Mouse (Mus musculus): ENCODE data around the gene Lrrfip1. TPM values are rescaled to one million over a fixed set of nuclear protein-coding genes. Genes with fewer than 3 reads are reported as not detected.

Gene Lrrfip1
- polyA plus RNA-seq, 1 experiment from 2014 or later: 65.4 TPM

DNA sequence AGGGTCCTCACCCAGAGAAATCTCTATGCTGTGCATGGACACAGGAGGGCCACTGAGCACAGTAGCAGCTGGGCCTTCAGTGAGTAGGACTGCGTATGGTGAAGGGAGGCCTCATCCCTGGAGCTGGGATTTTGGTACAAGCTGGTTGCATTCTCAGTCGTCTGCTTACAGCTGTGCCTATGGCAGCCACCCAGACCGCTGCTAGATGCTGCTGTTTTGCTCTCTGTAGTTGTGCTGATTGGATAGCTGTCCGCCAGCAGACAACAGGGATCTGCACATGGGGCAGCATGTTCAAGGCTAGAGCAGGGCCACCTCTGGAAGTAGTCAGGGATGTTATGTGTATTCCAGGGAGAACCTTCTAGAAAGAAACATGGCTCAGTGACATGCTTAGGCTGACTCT is 33.0 kb downstream of the Lrrfip1 start:
- H3K9ac ChIP-seq: no peak overlapping the region
- H3K27ac ChIP-seq: no peak overlapping the region
- no peaks in the 10 kb centered on the region for H3K36me3 ChIP-seq
- no peak overlapping the region for H3K4me2 ChIP-seq
- no peak for ATAC-seq (ENCODE audit: insufficient read depth, low FRiP score, low read depth)
- 61% methylated on average over 4 of the region's 4 CpGs for WGBS
- no peaks in the 10 kb centered on the region for H3K9me3 ChIP-seq
- peaks cover 11% of the 10 kb centered on the region; the same call in 1 of the 2 replicates for H3K4me1 ChIP-seq
- H3K4me3 ChIP-seq (replicated peaks): no peak overlapping the region
- no peaks in the 10 kb centered on the region for H3K27me3 ChIP-seq (replicated peaks)

DNA sequence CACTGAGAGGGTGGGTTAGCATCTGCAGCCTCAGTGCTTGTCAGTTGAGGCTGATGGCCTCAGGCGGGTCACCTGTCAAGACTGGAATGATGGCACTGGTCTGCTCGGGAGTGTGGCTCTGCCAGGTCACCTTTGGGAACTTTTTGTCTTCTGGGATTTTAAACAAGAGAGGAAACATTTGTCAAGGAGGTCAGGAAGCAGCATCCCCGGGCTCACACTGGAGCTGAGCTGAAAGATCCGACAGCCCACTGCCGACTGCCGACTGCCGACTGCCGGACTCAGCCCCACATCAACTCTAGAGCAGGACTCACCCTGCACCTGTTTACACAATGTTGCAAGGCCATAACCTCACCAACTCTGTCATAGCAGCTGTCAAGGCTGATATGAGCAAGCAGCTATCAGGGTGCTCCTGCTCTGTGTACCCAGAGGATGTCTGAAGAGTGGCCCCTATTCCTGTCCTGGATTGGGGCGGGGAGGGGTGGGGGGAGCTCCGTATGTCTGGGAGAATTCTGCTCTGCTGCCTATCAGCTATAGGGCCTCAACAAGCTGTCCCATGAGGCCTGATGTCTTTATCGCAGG is 33.9 kb downstream of the Lrrfip1 start:
- no peak overlapping the region for H3K4me2 ChIP-seq
- no peaks in the 10 kb centered on the region for H3K27me3 ChIP-seq (replicated peaks)
- WGBS: 25% methylated on average over 11 of the region's 11 CpGs

DNA sequence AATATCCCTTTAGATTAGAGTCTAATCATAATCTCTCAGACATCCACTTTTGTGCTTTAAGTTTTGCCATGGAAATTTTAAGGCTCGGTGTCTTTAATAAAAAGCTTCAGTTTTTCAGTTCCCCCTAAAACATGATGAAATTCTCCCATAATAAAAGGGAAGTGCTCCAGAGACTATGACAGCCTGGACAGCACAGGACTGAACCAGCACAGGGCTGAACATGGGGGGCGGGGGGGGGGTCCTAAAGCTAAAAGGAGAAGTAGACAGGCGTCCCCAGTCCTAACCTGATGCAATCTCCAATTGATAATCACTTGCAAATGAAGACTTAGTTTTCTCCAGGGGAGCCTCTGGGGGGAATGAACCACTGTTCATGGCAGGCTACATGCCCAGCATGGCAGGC is 36.0 kb downstream of the Lrrfip1 start:
- H3K4me3 ChIP-seq (replicated peaks): no peak overlapping the region
- no peaks in the 10 kb centered on the region for H3K27me3 ChIP-seq (replicated peaks)
- H3K4me2 ChIP-seq: no peak overlapping the region
- H3K27ac ChIP-seq: no peak overlapping the region
- 78% methylated on average over 3 of the region's 3 CpGs for WGBS
- no peak overlapping the region for H3K9ac ChIP-seq
- H3K9me3 ChIP-seq: no peaks in the 10 kb centered on the region
- H3K36me3 ChIP-seq: no peaks in the 10 kb centered on the region
- peaks cover 11% of the 10 kb centered on the region for H3K4me1 ChIP-seq
- no peak for ATAC-seq (ENCODE audit: insufficient read depth, low FRiP score, low read depth)

More for the DNA sequence above, 33.9 kb downstream of the Lrrfip1 start:
- Histone ChIP-seq H3K4me1 (peaks cover 11% of the 10 kb centered on the region; the same call in 1 of the 2 replicates), H3K4me3 (replicated peaks) (no peak overlapping the region), H3K9me3 (no peaks in the 10 kb centered on the region), H3K27ac (no peak overlapping the region), H3K36me3 (no peaks in the 10 kb centered on the region), H3K9ac (no peak overlapping the region)
- ATAC-seq (ENCODE audit: insufficient read depth, low FRiP score, low read depth): peak; percentile 75; the same call in 1 of the 2 replicates

DNA sequence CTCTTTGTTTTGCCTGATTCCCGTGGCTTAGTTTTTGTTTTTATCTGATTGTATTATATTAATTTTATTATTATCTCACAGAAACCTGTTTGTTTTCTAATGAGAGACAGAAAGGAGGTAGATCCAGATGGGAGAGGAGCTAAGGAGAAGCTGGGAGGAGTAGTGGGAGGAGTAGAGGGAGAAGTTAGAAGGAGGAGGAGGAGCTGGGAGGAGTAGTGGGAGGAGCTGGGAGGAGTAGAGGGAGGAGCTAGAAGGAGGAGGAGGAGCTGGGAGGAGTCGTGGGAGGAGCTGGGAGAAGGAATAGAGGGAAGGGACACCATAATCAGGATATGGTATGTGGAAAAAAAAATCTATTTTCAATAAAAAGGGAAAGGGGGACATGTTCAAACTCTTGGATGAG is 36.7 kb downstream of the Lrrfip1 start:
- no peak for ATAC-seq (ENCODE audit: insufficient read depth, low FRiP score, low read depth)
- no peak overlapping the region for H3K4me2 ChIP-seq
- H3K9ac ChIP-seq: no peak overlapping the region
- no peak overlapping the region for H3K4me3 ChIP-seq (replicated peaks)
- WGBS: 57% methylated on average over 2 of the region's 2 CpGs
- no peaks in the 10 kb centered on the region for H3K36me3 ChIP-seq
- peaks cover 11% of the 10 kb centered on the region for H3K4me1 ChIP-seq
- no peaks in the 10 kb centered on the region for H3K9me3 ChIP-seq
- H3K27ac ChIP-seq: no peak overlapping the region
- H3K27me3 ChIP-seq (replicated peaks): no peaks in the 10 kb centered on the region

DNA sequence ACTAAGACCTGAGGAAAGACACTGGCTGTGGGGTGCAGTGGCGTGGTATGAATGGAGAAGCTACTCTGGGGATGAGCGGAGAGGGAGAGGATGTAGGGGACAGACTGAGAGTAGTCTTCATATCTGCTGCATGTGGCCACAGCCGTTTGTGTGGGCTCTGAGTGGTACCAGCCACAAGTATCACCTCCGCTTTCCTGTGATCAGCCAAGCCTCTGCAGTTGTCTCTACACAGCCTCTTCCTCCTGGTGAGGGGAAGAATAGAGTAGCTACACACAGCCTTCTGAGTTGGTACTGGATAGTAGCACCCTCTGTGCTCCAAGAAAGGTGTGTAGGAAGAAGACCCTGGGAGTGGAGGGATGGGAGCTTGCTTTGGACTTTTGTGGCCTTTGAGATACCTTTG is 38.7 kb downstream of the Lrrfip1 start:
- H3K9ac ChIP-seq: no peak overlapping the region
- H3K27ac ChIP-seq: no peak overlapping the region
- H3K4me2 ChIP-seq: no peak overlapping the region
- H3K4me3 ChIP-seq (replicated peaks): no peak overlapping the region
- H3K9me3 ChIP-seq: no peaks in the 10 kb centered on the region
- WGBS: 89% methylated on average over 4 of the region's 4 CpGs
- no peaks in the 10 kb centered on the region for H3K27me3 ChIP-seq (replicated peaks)
- H3K4me1 ChIP-seq: peaks cover 4% of the 10 kb centered on the region
- no peak for ATAC-seq (ENCODE audit: insufficient read depth, low FRiP score, low read depth)
- no peaks in the 10 kb centered on the region for H3K36me3 ChIP-seq

DNA sequence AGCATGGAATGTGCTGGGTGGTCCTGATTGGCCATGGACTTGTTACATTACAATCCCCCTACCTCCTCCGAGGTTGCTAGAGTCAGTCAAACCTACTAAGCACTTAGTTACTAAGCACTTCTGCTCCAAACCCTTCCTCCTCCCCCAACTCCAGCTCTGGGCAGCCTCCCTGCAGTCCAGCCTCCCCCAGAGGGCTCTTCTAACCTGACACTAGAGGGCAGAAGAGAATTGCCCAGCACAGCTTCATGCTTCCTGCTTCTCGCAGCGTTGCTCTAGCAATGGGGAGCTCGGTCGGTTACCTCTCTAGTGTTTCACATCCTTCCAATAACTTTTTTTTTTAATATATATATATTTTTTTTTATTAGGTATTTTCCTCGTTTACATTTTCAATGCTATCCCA is 39.5 kb downstream of the Lrrfip1 start:
- no peak overlapping the region for H3K27ac ChIP-seq
- no peaks in the 10 kb centered on the region for H3K36me3 ChIP-seq
- 73% methylated on average over 6 of the region's 6 CpGs for WGBS
- no peak for ATAC-seq (ENCODE audit: insufficient read depth, low FRiP score, low read depth)
- peaks cover 3% of the 10 kb centered on the region; the same call in 1 of the 2 replicates for H3K4me1 ChIP-seq
- no peak overlapping the region for H3K4me3 ChIP-seq (replicated peaks)
- H3K27me3 ChIP-seq (replicated peaks): no peaks in the 10 kb centered on the region
- H3K9me3 ChIP-seq: no peaks in the 10 kb centered on the region
- no peak overlapping the region for H3K4me2 ChIP-seq
- H3K9ac ChIP-seq: no peak overlapping the region

DNA sequence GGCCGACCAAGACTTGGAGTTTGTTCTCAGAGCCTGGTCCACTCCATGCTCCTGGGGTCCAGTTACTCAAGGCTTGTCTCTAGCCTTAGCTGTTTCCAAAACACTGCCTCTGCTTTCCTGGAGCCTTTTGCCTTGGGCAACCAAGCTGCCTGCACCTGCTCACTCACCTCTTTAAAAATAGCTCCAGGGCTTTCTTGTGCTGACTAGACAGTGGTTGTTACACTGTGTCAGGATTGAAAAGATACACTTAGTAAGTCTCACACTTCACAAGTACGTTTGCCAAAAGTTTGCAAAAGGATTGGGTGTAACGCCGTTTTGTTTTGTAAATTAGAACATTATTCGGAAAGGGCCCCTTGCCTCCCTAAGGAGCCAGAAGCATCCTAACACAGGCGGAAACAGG is 40.0 kb downstream of the Lrrfip1 start:
- Histone ChIP-seq H3K9ac (no peak overlapping the region), H3K36me3 (no peaks in the 10 kb centered on the region), H3K4me3 (replicated peaks) (no peak overlapping the region), H3K27me3 (replicated peaks) (no peaks in the 10 kb centered on the region), H3K9me3 (no peaks in the 10 kb centered on the region), H3K27ac (no peak overlapping the region), H3K4me2 (no peak overlapping the region), H3K4me1 (peaks cover 8% of the 10 kb centered on the region)
- 63% methylated on average over 6 of the region's 6 CpGs for WGBS
- no peak for ATAC-seq (ENCODE audit: insufficient read depth, low FRiP score, low read depth)

DNA sequence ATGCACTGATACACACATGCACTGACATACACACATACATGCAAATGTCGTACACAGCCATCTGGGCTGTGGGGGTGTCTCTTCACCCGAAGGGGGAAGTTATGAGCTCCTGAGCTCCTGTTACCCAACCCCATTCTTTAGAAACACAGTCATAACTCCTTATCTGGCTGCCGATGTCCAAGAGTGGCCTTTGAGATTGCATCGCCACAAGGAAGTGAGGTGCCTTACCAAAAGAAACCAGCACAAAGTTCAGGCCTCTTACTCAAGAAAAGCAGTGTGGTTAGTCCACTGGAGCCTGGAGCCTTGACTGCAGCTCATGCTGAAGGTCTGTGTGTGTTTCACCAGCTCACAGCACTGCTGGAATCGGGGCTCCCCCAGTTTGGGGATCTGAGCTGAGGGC is 43.1 kb downstream of the Lrrfip1 start:
- peak; percentile 61 for ATAC-seq (ENCODE audit: insufficient read depth, low FRiP score, low read depth)

DNA sequence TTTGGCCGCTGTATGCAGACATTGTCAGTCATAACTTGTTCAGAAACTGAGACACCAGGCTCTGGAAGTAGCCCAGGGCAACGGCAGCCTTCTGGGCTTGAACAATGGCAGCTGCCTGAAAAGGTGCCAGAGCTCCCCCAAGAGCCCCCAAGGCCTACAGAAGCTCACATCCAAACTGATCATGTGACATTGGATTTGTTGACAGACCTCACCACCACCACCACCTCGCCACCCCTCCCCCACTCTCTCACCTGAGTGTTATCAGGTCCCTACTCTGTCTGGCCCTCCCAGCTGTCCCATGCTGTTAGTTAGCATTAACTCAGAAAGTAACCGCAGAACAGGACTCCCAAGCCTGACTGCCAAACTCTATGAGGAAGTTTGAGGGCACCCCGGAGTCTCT is 44.7 kb downstream of the Lrrfip1 start:
- Histone ChIP-seq H3K4me2 (no peak overlapping the region), H3K27me3 (replicated peaks) (no peaks in the 10 kb centered on the region), H3K27ac (peak overlapping the region; percentile 76), H3K9me3 (no peaks in the 10 kb centered on the region), H3K4me3 (replicated peaks) (no peak overlapping the region), H3K9ac (no peak overlapping the region), H3K4me1 (peaks cover 18% of the 10 kb centered on the region), H3K36me3 (no peaks in the 10 kb centered on the region)
- ATAC-seq (ENCODE audit: insufficient read depth, low FRiP score, low read depth): peak; percentile 67
- 49% methylated on average over 5 of the region's 5 CpGs for WGBS

More for the DNA sequence above, 43.1 kb downstream of the Lrrfip1 start:
- no peak overlapping the region for H3K9ac ChIP-seq
- H3K27ac ChIP-seq: peak overlapping the region; percentile 79
- WGBS: 73% methylated on average over 5 of the region's 5 CpGs
- no peak overlapping the region for H3K4me3 ChIP-seq (replicated peaks)
- H3K36me3 ChIP-seq: no peaks in the 10 kb centered on the region
- H3K27me3 ChIP-seq (replicated peaks): no peaks in the 10 kb centered on the region
- no peaks in the 10 kb centered on the region for H3K9me3 ChIP-seq
- H3K4me2 ChIP-seq: no peak overlapping the region
- peaks cover 18% of the 10 kb centered on the region for H3K4me1 ChIP-seq

DNA sequence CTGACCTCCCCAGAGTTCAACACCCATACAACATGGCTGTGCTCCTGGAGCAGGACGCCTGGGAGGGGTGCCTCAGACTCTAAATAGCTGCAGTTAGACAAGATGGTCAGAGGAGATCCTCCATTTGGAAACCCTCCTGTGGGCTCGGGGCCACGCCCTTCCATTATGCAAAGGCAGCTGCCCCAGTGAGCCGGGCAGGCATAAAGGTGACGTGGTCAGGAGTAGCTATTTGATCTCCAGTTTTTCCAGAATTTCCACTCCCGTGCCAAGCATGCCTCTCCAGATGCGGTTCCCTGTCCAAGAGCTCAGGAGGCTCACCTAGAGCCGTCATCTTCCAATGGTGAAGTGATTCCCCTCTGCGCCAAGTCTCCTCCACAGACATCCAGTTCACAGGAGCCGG is 45.6 kb downstream of the Lrrfip1 start:
- H3K4me1 ChIP-seq: peaks cover 18% of the 10 kb centered on the region
- no peak overlapping the region for H3K9ac ChIP-seq
- H3K36me3 ChIP-seq: no peaks in the 10 kb centered on the region
- H3K4me3 ChIP-seq (replicated peaks): no peak overlapping the region
- no peaks in the 10 kb centered on the region for H3K27me3 ChIP-seq (replicated peaks)
- no peak for ATAC-seq (ENCODE audit: insufficient read depth, low FRiP score, low read depth)
- 68% methylated on average over 10 of the region's 10 CpGs for WGBS
- H3K27ac ChIP-seq: peak overlapping the region; percentile 76
- H3K9me3 ChIP-seq: no peaks in the 10 kb centered on the region
- no peak overlapping the region for H3K4me2 ChIP-seq

DNA sequence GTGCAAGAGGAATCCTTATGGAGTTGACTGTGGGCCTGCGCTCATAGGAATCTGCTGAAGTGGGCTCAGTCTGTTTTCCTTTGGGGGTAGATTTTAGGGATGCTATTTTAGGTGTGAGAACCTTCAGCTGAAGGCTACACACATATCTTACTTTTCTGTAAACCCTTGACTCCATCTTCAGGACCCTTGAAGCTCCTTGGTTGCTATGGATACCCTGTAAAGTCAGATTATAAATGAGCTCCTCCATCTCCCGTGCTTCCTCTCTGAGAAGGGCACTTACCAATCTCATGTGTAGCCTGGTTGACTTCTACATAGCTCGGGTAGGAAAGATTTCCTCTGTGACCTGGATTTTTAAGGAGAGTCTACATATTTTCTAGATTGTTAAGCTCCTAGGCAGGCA is 46.1 kb downstream of the Lrrfip1 start:
- Histone ChIP-seq H3K4me2 (no peak overlapping the region), H3K9ac (no peak overlapping the region), H3K4me1 (peaks cover 18% of the 10 kb centered on the region), H3K4me3 (replicated peaks) (no peak overlapping the region), H3K9me3 (no peaks in the 10 kb centered on the region), H3K27me3 (replicated peaks) (no peaks in the 10 kb centered on the region), H3K36me3 (no peaks in the 10 kb centered on the region), H3K27ac (no peak overlapping the region)
- ATAC-seq (ENCODE audit: insufficient read depth, low FRiP score, low read depth): no peak
- 55% methylated on average over 3 of the region's 3 CpGs for WGBS

DNA sequence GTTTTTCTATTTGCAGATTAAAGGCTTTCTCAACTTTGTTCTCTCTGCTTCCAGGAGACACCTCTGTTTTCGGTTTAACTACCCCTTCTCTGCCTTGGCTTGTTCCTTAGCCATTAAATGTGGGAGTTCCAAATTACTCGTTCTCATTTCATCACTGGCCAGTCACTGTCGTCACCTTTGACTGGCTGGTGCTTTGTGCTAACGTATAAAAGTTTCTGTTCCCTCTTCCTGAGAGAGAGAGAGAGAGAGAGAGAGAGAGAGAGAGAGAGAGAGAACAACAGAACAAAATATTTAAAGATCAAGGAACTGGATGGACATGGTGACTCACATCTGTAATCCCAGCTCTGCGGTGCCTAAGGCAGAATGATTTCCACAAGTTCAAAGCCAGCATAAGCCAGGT is 47.7 kb downstream of the Lrrfip1 start:
- Histone ChIP-seq H3K4me1 (peaks cover 19% of the 10 kb centered on the region), H3K27ac (no peak overlapping the region), H3K36me3 (no peaks in the 10 kb centered on the region), H3K9ac (no peak overlapping the region), H3K4me3 (replicated peaks) (no peak overlapping the region), H3K9me3 (no peaks in the 10 kb centered on the region), H3K4me2 (no peak overlapping the region), H3K27me3 (replicated peaks) (no peaks in the 10 kb centered on the region)
- WGBS: 62% methylated on average over 5 of the region's 5 CpGs
- no peak for ATAC-seq (ENCODE audit: insufficient read depth, low FRiP score, low read depth)

DNA sequence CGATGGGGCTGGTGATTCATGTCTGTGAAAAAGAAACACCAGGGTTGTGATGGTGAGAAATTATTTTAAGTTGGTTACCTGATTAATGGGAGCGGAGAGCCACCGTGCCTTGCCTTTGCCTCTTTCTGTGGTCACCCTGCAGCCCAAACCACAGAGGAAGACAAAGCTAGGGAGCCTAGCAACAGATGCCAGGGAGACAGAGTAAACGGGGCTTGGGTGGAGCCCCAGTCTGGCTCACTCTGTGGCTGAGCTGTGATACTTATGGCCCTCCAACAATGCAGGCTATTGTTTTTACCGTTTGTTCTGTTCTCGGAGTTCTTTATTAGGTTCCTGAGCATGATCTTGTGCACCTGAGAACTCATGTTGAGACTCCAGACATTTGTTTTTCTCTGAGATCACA is 50.8 kb downstream of the Lrrfip1 start:
- Histone ChIP-seq H3K4me1 (peaks cover 21% of the 10 kb centered on the region), H3K4me3 (replicated peaks) (no peak overlapping the region), H3K4me2 (no peak overlapping the region), H3K27ac (no peak overlapping the region), H3K9me3 (no peaks in the 10 kb centered on the region), H3K27me3 (replicated peaks) (no peaks in the 10 kb centered on the region), H3K9ac (no peak overlapping the region), H3K36me3 (no peaks in the 10 kb centered on the region)
- WGBS: 61% methylated on average over 6 of the region's 6 CpGs
- no peak for ATAC-seq (ENCODE audit: insufficient read depth, low FRiP score, low read depth)
